Mouse (Mus musculus) gastrocnemius, postnatal 14 days (tissue): ENCODE data around the gene Lmntd1. TPM values are rescaled to one million over a fixed set of nuclear protein-coding genes. Genes with fewer than 3 reads are reported as not detected.

ENCODE experiments used
- DNase-seq: peaks from one replicate; pipeline ENCODE4 v3.0.0; 2021; ENCODE audit warnings: mixed read lengths
- intact Hi-C: fragments of 180-260 bp; cut with DNase I; formaldehyde crosslinking; loops from one replicate; pipeline ENCODE4 v1.15.1; 2025; ENCODE audit warnings: low total_unique reads
- total RNA-seq, 2 experiments: library from RNA; stranded (reverse); gene quantifications; 2 replicates each; pipeline ENCODE4 v1.2.3; 2021

The Lmntd1 gene
- total RNA-seq, 2 experiments from 2014 or later, result 0.16 to 0.43 TPM

GRCm38 (mm10) chr6:145335876-145336768, 278.0 kb downstream of the Lmntd1 start:
- DNase-seq, result no peak
- intact Hi-C loops, result no loop called here

- no peak for DNase-seq
- intact Hi-C loops, result no loop called here
Measured at GRCm38 (mm10) chr6:145334211-145334610, 279.9 kb downstream of the Lmntd1 start.

- DNase-seq, result no peak
- intact Hi-C loops, result no loop called here
Measured at GRCm38 (mm10) chr6:145326141-145326806, 287.8 kb downstream of the Lmntd1 start.

- DNase-seq, result no peak
- intact Hi-C loops, result no loop called here
Measured at GRCm38 (mm10) chr6:145325095-145325494, 289.0 kb downstream of the Lmntd1 start.

GRCm38 (mm10) chr6:145324470-145324869, 289.6 kb downstream of the Lmntd1 start:
- intact Hi-C loops, result no loop called here
- DNase-seq, result no peak

GRCm38 (mm10) chr6:145322246-145322645, 291.9 kb downstream of the Lmntd1 start:
- no peak for DNase-seq
- intact Hi-C loops, result no loop called here

GRCm38 (mm10) chr6:145320156-145320555, 294.0 kb downstream of the Lmntd1 start:
- intact Hi-C loops, result no loop called here
- DNase-seq, result no peak

Other genes with a start within 250 kb of the Lmntd1 start
- not detected for gene Tuba3b, start 1.4 kb upstream of the Lmntd1 start, total RNA-seq
- 10 to 100 TPM; 29.7 to 34.8 TPM for gene Rassf8, start 132.4 kb upstream of the Lmntd1 start, total RNA-seq